Mouse (Mus musculus): ENCODE results near the gene Hoxa3. TPM values are rescaled to one million over a fixed set of nuclear protein-coding genes. Genes with fewer than 3 reads are reported as not detected.

Hoxa3 gene
- polyA plus RNA-seq, 1 experiment from 2014 or later = 0.86 TPM

DNA sequence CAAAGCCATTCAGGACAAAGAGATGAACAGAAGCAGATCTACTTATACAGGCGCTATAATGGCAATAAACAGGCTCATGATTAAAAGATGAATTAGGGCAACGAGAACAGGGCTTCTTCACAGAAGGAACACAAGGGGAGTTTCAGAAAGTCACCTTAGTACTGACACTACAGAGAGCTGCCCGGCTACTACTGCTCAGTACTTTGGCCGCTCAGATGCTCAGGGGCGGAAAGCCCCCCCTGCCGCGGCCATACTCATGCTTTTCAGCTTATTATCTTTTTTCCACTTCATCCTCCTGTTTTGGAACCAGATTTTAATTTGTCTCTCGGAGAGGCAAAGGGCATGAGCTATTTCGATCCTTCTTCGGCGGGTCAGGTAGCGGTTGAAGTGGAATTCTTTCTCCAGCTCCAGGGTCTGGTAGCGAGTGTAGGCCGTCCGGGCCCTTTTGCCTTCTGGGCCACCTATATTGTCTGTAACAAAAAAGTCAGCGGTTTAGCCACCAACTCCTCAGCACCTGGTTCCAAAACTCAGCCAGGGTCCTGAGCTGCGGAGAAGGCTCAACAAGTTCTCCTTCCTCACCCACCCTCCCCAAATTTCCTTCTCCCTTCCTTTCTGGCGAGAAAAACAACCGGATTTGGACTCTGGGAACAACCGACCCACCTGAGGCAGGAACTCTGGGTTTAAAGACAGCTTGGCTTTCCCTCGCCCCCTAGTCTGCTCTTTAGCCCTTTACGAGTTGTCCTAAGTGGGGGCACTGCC is 10.6 kb downstream of the Hoxa3 start:
- no peak for ATAC-seq (ENCODE audit: insufficient number of reproducible peaks, insufficient read depth, low FRiP score, low read depth)
- H3K27me3 ChIP-seq (ENCODE audit: control insufficient read depth, insufficient read depth, low read length) = peaks cover 100% of the 10 kb centered on the region
- WGBS = 6% methylated on average over 22 of the region's 22 CpGs
- H3K4me2 ChIP-seq (ENCODE audit: low read length) = no peak overlapping the region; the same call in 1 of the 2 replicates
- no peak overlapping the region for H3K9ac ChIP-seq (ENCODE audit: low read length)
- no peaks in the 10 kb centered on the region for H3K36me3 ChIP-seq (ENCODE audit: control insufficient read depth, insufficient read depth, low read length)
- H3K4me3 ChIP-seq (ENCODE audit: control insufficient read depth in 1 of 2, insufficient read depth in 1 of 2, low read depth in 1 of 2, low read length in 2 of 2) = peak overlapping the region; percentile 33 to 36; a peak in 1 of 4 replicates
- no peak overlapping the region for H3K27ac ChIP-seq (replicated peaks in 1 of 2; ENCODE audit: control insufficient read depth in 1 of 2, insufficient read depth in 1 of 2, low read depth in 2 of 2, low read length in 2 of 2)
- H3K4me1 ChIP-seq (ENCODE audit: control insufficient read depth in 2 of 2, insufficient read depth in 2 of 2, low read length in 2 of 2) = peaks cover 2 to 16% of the 10 kb centered on the region in 2 experiments; a peak in 3 of 4 replicates
- H3K9me3 ChIP-seq (ENCODE audit: control insufficient read depth, low read length) = no peaks in the 10 kb centered on the region

- ATAC-seq (ENCODE audit: insufficient number of reproducible peaks, insufficient read depth, low FRiP score, low read depth) = no peak
- H3K27me3 ChIP-seq (ENCODE audit: control insufficient read depth, insufficient read depth, low read length) = peaks cover 99% of the 10 kb centered on the region
- H3K4me3 ChIP-seq (ENCODE audit: control insufficient read depth in 1 of 2, insufficient read depth in 1 of 2, low read depth in 1 of 2, low read length in 2 of 2) = no peak overlapping the region
- no peak overlapping the region for H3K27ac ChIP-seq (replicated peaks in 1 of 2; ENCODE audit: control insufficient read depth in 1 of 2, insufficient read depth in 1 of 2, low read depth in 2 of 2, low read length in 2 of 2)
- 43% methylated on average over 1 of the region's 1 CpGs for WGBS
- H3K36me3 ChIP-seq (ENCODE audit: control insufficient read depth, insufficient read depth, low read length) = no peaks in the 10 kb centered on the region
- H3K9me3 ChIP-seq (ENCODE audit: control insufficient read depth, low read length) = no peaks in the 10 kb centered on the region
- H3K4me2 ChIP-seq (ENCODE audit: low read length) = no peak overlapping the region
- peaks cover 2 to 16% of the 10 kb centered on the region in 2 experiments; a peak in 3 of 4 replicates for H3K4me1 ChIP-seq (ENCODE audit: control insufficient read depth in 2 of 2, insufficient read depth in 2 of 2, low read length in 2 of 2)
- no peak overlapping the region for H3K9ac ChIP-seq (ENCODE audit: low read length)
These were observed 11.9 kb downstream of the Hoxa3 start for GRCm38 (mm10) chr6:52201269-52201668.

- Histone ChIP-seq H3K36me3 (ENCODE audit: control insufficient read depth, insufficient read depth, low read length) (no peaks in the 10 kb centered on the region), H3K4me3 (ENCODE audit: control insufficient read depth in 1 of 2, insufficient read depth in 1 of 2, low read depth in 1 of 2, low read length in 2 of 2) (no peak overlapping the region), H3K27ac (replicated peaks in 1 of 2; ENCODE audit: control insufficient read depth in 1 of 2, insufficient read depth in 1 of 2, low read depth in 2 of 2, low read length in 2 of 2) (no peak overlapping the region), H3K9me3 (ENCODE audit: control insufficient read depth, low read length) (no peaks in the 10 kb centered on the region), H3K4me2 (ENCODE audit: low read length) (no peak overlapping the region), H3K27me3 (ENCODE audit: control insufficient read depth, insufficient read depth, low read length) (peaks cover 99% of the 10 kb centered on the region), H3K4me1 (ENCODE audit: control insufficient read depth in 2 of 2, insufficient read depth in 2 of 2, low read length in 2 of 2) (peaks cover 2 to 16% of the 10 kb centered on the region in 2 experiments; a peak in 3 of 4 replicates), H3K9ac (ENCODE audit: low read length) (no peak overlapping the region)
- 18% methylated on average over 10 of the region's 10 CpGs for WGBS
- no peak for ATAC-seq (ENCODE audit: insufficient number of reproducible peaks, insufficient read depth, low FRiP score, low read depth)
These were observed 12.3 kb downstream of the Hoxa3 start for GRCm38 (mm10) chr6:52200751-52201250.

GRCm38 (mm10) chr6:52200073-52200750 is 12.9 kb downstream of the Hoxa3 start:
- no peaks in the 10 kb centered on the region for H3K36me3 ChIP-seq (ENCODE audit: control insufficient read depth, insufficient read depth, low read length)
- ATAC-seq (ENCODE audit: insufficient number of reproducible peaks, insufficient read depth, low FRiP score, low read depth) = no peak
- no peak overlapping the region for H3K4me2 ChIP-seq (ENCODE audit: low read length)
- peaks cover 99% of the 10 kb centered on the region for H3K27me3 ChIP-seq (ENCODE audit: control insufficient read depth, insufficient read depth, low read length)
- peaks cover 2 to 16% of the 10 kb centered on the region in 2 experiments; a peak in 3 of 4 replicates for H3K4me1 ChIP-seq (ENCODE audit: control insufficient read depth in 2 of 2, insufficient read depth in 2 of 2, low read length in 2 of 2)
- H3K27ac ChIP-seq (replicated peaks in 1 of 2; ENCODE audit: control insufficient read depth in 1 of 2, insufficient read depth in 1 of 2, low read depth in 2 of 2, low read length in 2 of 2) = no peak overlapping the region
- H3K9me3 ChIP-seq (ENCODE audit: control insufficient read depth, low read length) = no peaks in the 10 kb centered on the region
- WGBS = 13% methylated on average over 30 of the region's 30 CpGs
- H3K9ac ChIP-seq (ENCODE audit: low read length) = no peak overlapping the region
- no peak overlapping the region for H3K4me3 ChIP-seq (ENCODE audit: control insufficient read depth in 1 of 2, insufficient read depth in 1 of 2, low read depth in 1 of 2, low read length in 2 of 2)

GRCm38 (mm10) chr6:52197271-52197670 is 15.9 kb downstream of the Hoxa3 start:
- Histone ChIP-seq H3K9ac (ENCODE audit: low read length) (no peak overlapping the region), H3K9me3 (ENCODE audit: control insufficient read depth, low read length) (no peaks in the 10 kb centered on the region), H3K36me3 (ENCODE audit: control insufficient read depth, insufficient read depth, low read length) (no peaks in the 10 kb centered on the region), H3K27ac (replicated peaks in 1 of 2; ENCODE audit: control insufficient read depth in 1 of 2, insufficient read depth in 1 of 2, low read depth in 2 of 2, low read length in 2 of 2) (no peak overlapping the region), H3K4me2 (ENCODE audit: low read length) (no peak overlapping the region), H3K4me3 (ENCODE audit: control insufficient read depth in 1 of 2, insufficient read depth in 1 of 2, low read depth in 1 of 2, low read length in 2 of 2) (no peak overlapping the region), H3K4me1 (ENCODE audit: control insufficient read depth in 2 of 2, insufficient read depth in 2 of 2, low read length in 2 of 2) (peaks cover under 1% of the 10 kb centered on the region in 2 experiments; a peak in 2 of 4 replicates), H3K27me3 (ENCODE audit: control insufficient read depth, insufficient read depth, low read length) (peaks cover 99% of the 10 kb centered on the region)
- 1% methylated on average over 10 of the region's 10 CpGs for WGBS
- ATAC-seq (ENCODE audit: insufficient number of reproducible peaks, insufficient read depth, low FRiP score, low read depth) = no peak

- ATAC-seq (ENCODE audit: insufficient number of reproducible peaks, insufficient read depth, low FRiP score, low read depth) = no peak
- Histone ChIP-seq H3K27me3 (ENCODE audit: control insufficient read depth, insufficient read depth, low read length) (peaks cover 99% of the 10 kb centered on the region), H3K36me3 (ENCODE audit: control insufficient read depth, insufficient read depth, low read length) (no peaks in the 10 kb centered on the region), H3K4me1 (ENCODE audit: control insufficient read depth in 2 of 2, insufficient read depth in 2 of 2, low read length in 2 of 2) (peaks cover 5% of the 10 kb centered on the region in 2 experiments; a peak in 2 of 4 replicates), H3K4me2 (ENCODE audit: low read length) (no peak overlapping the region), H3K9ac (ENCODE audit: low read length) (no peak overlapping the region), H3K27ac (replicated peaks in 1 of 2; ENCODE audit: control insufficient read depth in 1 of 2, insufficient read depth in 1 of 2, low read depth in 2 of 2, low read length in 2 of 2) (no peak overlapping the region), H3K9me3 (ENCODE audit: control insufficient read depth, low read length) (no peaks in the 10 kb centered on the region), H3K4me3 (ENCODE audit: control insufficient read depth in 1 of 2, insufficient read depth in 1 of 2, low read depth in 1 of 2, low read length in 2 of 2) (no peak overlapping the region)
- 6% methylated on average over 9 of the region's 9 CpGs for WGBS
These were observed 16.3 kb downstream of the Hoxa3 start for GRCm38 (mm10) chr6:52196811-52197210.

DNA sequence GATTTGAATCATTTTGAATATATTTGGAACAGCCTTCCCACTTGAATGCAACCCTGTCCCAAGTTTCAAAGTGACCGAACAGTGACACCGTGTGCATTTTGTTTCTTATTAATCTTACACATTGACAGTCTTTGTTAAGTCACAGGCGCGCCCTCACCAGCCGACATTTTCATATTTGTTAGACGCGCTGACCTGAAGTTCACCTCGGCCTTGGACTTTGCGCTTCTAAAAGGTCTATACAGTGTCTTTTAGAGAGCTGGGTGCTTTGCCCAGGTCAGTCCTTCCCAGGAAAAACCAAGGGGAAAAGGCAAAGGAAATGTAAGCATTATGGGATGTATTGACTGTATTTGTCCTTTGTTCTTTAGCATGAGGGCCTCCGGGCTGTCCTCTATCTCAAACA is 18.4 kb downstream of the Hoxa3 start:
- Histone ChIP-seq H3K9me3 (ENCODE audit: control insufficient read depth, low read length) (no peaks in the 10 kb centered on the region), H3K4me3 (ENCODE audit: control insufficient read depth in 1 of 2, insufficient read depth in 1 of 2, low read depth in 1 of 2, low read length in 2 of 2) (no peak overlapping the region), H3K27me3 (ENCODE audit: control insufficient read depth, insufficient read depth, low read length) (peaks cover 98% of the 10 kb centered on the region), H3K4me2 (ENCODE audit: low read length) (no peak overlapping the region), H3K4me1 (ENCODE audit: control insufficient read depth in 2 of 2, insufficient read depth in 2 of 2, low read length in 2 of 2) (peaks cover 5 to 7% of the 10 kb centered on the region in 2 experiments; a peak in 3 of 4 replicates), H3K36me3 (ENCODE audit: control insufficient read depth, insufficient read depth, low read length) (no peaks in the 10 kb centered on the region), H3K9ac (ENCODE audit: low read length) (no peak overlapping the region), H3K27ac (replicated peaks in 1 of 2; ENCODE audit: control insufficient read depth in 1 of 2, insufficient read depth in 1 of 2, low read depth in 2 of 2, low read length in 2 of 2) (no peak overlapping the region)
- ATAC-seq (ENCODE audit: insufficient number of reproducible peaks, insufficient read depth, low FRiP score, low read depth) = no peak
- 5% methylated on average over 10 of the region's 10 CpGs for WGBS
